Mouse (Mus musculus) myocyte (in vitro differentiated cells): ENCODE measurements around the gene Aatf.

ENCODE experiments used
- CEBPB ChIP-seq: IDR thresholded peaks from 2 replicates; pipeline ENCODE4 v1.6.1; 2011; ENCODE audit warnings: mild to moderate bottlenecking, moderate library complexity; ENCODE audit not compliant: poor library complexity, insufficient read depth, severe bottlenecking
- E2F4 ChIP-seq: IDR thresholded peaks from one replicate; pipeline ENCODE4 v1.6.1; 2011; ENCODE audit warnings: mild to moderate bottlenecking, control low read depth, moderate library complexity; ENCODE audit not compliant: insufficient read depth
- MAX ChIP-seq: IDR thresholded peaks from one replicate; pipeline ENCODE4 v1.6.1; 2011; ENCODE audit warnings: low read depth, mild to moderate bottlenecking, control low read depth
- MYOD1 ChIP-seq, 3 experiments: IDR thresholded peaks; one replicate each; pipeline ENCODE4 v1.6.1; 2011; ENCODE audit warnings: control low read depth in 2 of 3, low read depth in 2 of 3, mild to moderate bottlenecking in 2 of 3, moderate library complexity in 1 of 3; ENCODE audit not compliant: insufficient read length in 2 of 3, control insufficient read depth in 1 of 3
- MYOG ChIP-seq, 3 experiments: IDR thresholded peaks; one replicate each; pipeline ENCODE4 v1.6.1; 2011; ENCODE audit warnings: control low read depth in 2 of 3, low read depth in 2 of 3, mild to moderate bottlenecking in 2 of 3; ENCODE audit not compliant: insufficient read length in 2 of 3, control insufficient read depth in 1 of 3, insufficient read depth in 1 of 3
- POLR2A ChIP-seq: IDR thresholded peaks from one replicate; pipeline ENCODE4 v1.6.1; 2011; ENCODE audit warnings: low read depth, mild to moderate bottlenecking, control low read depth, moderate library complexity; ENCODE audit not compliant: insufficient read length
- POLR2AphosphoS2 ChIP-seq: IDR thresholded peaks from one replicate; pipeline ENCODE4 v1.6.1; 2011; ENCODE audit warnings: low read depth, control low read depth; ENCODE audit not compliant: insufficient read length
- REST ChIP-seq: IDR thresholded peaks from one replicate; pipeline ENCODE4 v1.6.1; 2011; ENCODE audit warnings: mild to moderate bottlenecking, control low read depth, moderate library complexity; ENCODE audit not compliant: insufficient read depth, insufficient read length
- SRF ChIP-seq: IDR thresholded peaks from one replicate; pipeline ENCODE4 v1.6.1; 2011; ENCODE audit warnings: low read depth; ENCODE audit not compliant: control insufficient read depth, insufficient read length
- TCF12 ChIP-seq: IDR thresholded peaks from one replicate; pipeline ENCODE4 v1.6.1; 2011; ENCODE audit warnings: mild to moderate bottlenecking, control low read depth; ENCODE audit not compliant: poor library complexity, insufficient read depth, severe bottlenecking
- TCF3 ChIP-seq: IDR thresholded peaks from one replicate; pipeline ENCODE4 v1.6.1; 2011; ENCODE audit warnings: low read depth, control low read depth; ENCODE audit not compliant: insufficient read length
- USF1 ChIP-seq: IDR thresholded peaks from one replicate; pipeline ENCODE4 v1.6.1; 2011; ENCODE audit warnings: low read depth, mild to moderate bottlenecking, control low read depth, moderate library complexity

- TF ChIP-seq MAX (no peak), POLR2A (no peak), SRF (no peak), CEBPB (no peak), POLR2AphosphoS2 (no peak), USF1 (no peak), E2F4 (no peak), TCF3 (no peak), TCF12 (no peak), REST (no peak), MYOG (IDR thresholded peaks at IDR 0.05; ENCODE audit: control insufficient read depth in 1 of 3, insufficient read depth in 1 of 3, insufficient read length in 2 of 3, low read depth in 2 of 3) (no peak), MYOD1 (IDR thresholded peaks at IDR 0.05; ENCODE audit: control insufficient read depth in 1 of 3, insufficient read length in 2 of 3, low read depth in 2 of 3) (no peak)
Measured at GRCm38 (mm10) chr11:84523321-84523831, 10.1 kb upstream of the Aatf start.
